Mouse (Mus musculus) adrenal gland, postnatal 36 days (tissue): Measurements from ENCODE around the gene Lrriq3. TPM values are rescaled to one million over a fixed set of nuclear protein-coding genes. Genes with fewer than 3 reads are reported as not detected.
A peak's percentile ranks its signal among the peaks of the same experiment; 100 is the strongest.

ENCODE experiments used
- DNase-seq, 2 experiments: peaks; one replicate each; pipeline ENCODE4 v3.0.0; 2021; ENCODE audit warnings: mixed read lengths in 1 of 2
- long read RNA-seq, 2 experiments: library from polyadenylated mRNA; stranded (forward); transcript quantifications; one replicate each; pipeline ENCODE4 v2.0.0; 2021; ENCODE audit warnings: borderline sequencing depth in 2 of 2
- total RNA-seq, 2 experiments: library from RNA; stranded (reverse); gene quantifications; 2 replicates each; pipeline ENCODE4 v1.2.3; 2021

Lrriq3 gene
- 1 to 10 TPM in 1 of 2 experiments, under 1 TPM in 1; 0.70 to 1.2 TPM for total RNA-seq
- long read RNA-seq, experiment 1, partial matches to known transcripts, result 0 of 2 reads
- long read RNA-seq, experiment 1, other reads (novel, unspliced or antisense), result 2 of 2 reads
- long read RNA-seq, experiment 2, partial matches to known transcripts, result 1 of 1 reads
- long read RNA-seq, experiment 2, other reads (novel, unspliced or antisense), result 0 of 1 reads

DNA sequence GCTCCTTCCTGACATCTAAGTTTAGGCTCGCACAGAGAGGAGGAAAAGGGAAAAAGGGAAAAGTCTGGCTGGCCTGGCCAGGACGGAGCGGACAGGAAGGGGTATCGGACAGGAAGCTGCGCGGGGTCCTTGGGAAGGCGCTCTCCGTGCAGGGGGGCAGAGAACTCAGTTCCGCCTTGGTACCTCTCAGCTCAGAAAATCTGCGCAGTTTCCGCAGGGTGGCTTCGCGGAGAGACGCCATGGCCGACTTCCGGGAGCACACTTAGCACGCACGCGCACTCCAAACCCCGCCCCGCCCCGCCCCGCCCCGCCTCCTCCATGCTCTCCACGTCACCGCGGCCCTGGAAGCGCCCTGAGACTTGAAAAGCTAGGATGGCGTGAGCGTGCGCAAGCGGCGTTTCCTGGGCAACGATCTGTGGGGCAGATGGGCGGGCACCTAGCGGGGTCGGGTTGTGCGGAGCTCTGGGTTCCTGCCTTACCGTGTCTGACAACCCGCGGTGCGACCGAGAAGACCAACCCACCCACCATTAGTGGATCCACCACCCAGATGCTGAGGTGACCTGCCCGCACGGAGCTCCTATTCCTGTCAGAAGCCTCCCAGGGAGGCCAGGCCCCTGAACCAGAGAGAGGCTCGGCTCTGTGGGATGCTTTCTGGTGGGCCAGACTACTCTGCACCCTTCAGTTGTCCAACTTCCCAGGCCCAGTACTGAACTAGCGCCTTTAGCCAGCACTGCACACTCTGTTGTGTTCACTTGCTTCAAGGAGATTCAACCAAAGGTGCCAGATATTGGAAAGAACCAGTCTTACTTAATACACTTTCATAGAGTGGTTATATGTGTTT lies at the start of gene Lrriq3, which contains the start of gene Fpgt:
Gene Lrriq3 (plus strand): TSS at position 319 of the 841 bp plus-strand sequence.
Gene Fpgt (minus strand): TSS at position 288 of the 841 bp plus-strand sequence.
- peak; percentile 95 for DNase-seq

DNA sequence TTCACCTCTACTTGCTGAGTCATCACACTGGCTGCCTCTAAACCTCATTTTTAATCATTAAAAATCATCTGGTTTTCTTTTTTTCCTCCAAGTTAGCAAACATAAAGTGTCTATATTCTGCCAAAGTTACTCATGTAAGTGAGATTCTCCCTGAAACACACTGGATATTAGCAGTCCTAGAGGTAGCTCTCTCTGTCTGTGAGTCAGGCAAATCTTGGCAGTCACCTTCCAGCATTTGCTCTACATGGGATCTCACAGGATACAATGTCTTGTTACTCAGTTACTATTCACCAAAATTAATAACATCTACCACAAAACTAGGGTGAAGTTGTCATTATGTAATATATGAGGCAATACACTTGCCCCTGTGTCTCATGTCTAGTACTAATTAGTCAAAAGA lies 41.2 kb upstream of the Lrriq3 start:
- no peak for DNase-seq

DNA sequence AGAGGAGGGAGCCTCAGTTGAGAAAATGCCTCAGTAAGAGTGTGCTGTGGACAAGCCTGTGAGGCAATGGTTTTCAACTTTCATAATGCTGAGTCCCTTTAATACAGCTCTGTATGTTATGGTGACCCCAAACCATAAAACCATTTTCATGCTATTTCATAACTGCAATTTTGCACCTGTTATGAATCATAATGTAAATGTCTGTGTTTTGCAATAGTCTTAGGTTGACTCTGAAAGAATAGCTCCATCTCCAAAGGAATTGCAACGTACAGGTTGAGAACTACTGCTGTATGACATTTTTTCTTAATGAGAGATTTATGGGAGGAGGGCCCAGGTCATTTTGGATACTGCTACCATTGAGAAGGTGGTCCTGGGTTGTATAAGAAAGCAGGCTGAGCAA lies 40.0 kb upstream of the Lrriq3 start:
- DNase-seq, result no peak

DNA sequence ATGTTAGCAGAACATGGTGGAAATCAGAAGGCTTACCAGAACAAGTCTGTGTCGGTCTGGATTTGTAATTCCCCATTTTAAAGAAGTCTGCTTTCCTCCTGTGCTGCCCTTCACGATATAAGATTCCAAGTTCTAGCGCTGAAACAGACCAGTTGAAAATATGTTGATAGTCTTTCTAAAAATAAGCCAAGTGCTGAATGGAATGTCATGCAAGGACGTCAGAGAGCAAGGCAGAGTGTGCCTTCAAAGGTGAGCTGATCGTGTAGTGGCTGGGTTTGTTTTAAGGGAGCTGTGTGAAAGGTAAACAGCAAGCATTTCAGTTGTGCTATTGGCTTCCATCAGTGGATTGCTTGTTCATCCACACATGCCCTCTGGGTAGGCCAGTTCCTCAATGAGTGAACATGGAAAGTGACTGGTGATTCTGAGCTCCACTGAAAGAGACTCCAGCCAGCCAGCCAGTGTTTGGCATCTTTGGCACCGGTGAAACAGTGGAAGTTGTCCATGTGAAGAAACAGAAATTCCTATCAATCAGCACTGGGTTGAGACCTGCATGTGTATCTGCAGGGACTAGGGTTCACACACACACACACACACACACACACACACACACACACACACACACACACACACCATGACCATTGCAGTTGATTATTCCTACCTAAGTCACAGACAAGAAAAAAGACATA lies 37.9 kb upstream of the Lrriq3 start, which contains the start of gene Tnni3k:
Gene Tnni3k (minus strand): TSS at position 177 of the 686 bp plus-strand sequence.
- DNase-seq, result no peak

DNA sequence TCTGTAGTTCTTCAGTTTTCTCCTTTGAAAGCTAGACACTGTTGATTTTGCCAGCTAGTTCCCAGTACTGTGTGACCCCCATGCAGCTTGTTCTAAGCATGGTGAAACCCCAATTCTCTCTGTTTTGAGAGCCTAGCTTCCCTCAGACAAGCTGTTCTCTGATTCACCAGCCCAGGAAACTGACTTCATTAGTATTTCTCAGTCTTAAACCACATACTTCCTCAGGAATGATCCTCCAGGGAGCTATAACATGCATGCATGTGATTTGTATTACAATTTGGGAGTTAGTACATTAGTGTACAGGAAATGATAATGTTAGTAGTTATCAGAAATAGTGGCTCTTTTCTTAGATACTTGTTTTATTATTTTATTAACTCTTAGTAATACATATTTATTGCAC lies 36.6 kb upstream of the Lrriq3 start:
- DNase-seq, result no peak

DNA sequence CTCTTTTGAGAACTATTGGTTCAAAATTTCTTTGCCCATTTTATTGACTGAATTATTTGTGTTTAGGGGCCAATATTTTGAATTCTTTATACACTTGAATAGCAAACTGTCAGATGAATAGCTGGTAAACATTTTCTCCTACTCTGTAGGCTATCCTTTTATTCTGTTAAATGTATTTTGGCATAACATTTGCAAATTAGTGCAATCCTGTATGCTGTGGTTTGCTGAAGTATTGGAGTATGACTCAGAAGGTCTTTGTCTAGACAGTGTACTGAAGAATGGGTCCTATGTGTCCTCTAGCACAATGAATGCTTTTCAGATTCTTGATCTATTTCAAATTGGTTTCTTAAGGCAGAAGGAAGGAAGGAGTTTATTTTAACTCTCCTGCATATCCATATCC lies 35.7 kb upstream of the Lrriq3 start:
- no peak for DNase-seq

DNA sequence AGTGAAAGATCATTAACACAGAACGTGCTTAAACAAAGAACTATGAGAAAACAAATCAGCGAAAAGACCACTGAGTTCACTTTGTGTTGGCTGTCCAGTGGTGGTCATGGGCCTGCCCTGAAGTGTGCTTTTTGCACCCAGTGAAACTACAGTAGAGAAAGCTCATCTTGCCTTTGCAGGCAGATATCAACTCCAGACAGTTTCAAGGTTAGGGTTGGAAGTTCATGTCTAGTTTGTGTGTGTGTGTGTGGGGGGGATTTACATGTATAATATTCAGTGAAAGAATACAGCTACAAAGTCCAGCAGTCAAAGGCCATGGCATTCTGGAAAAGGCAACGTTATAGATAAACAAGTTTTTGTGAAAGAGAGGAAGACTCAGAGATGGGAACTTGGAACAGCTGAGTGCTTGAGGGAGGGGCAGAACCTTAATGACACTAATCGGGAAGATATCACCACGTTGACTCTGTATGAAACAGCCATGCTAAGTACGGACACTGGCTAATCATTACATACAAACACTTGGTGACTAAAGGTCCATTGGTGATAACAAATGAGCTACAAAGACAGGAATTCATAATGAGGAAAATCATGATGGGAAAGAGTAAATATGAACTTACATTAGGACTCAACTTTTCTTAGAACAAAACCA lies 34.3 kb upstream of the Lrriq3 start:
- DNase-seq, result no peak

DNA sequence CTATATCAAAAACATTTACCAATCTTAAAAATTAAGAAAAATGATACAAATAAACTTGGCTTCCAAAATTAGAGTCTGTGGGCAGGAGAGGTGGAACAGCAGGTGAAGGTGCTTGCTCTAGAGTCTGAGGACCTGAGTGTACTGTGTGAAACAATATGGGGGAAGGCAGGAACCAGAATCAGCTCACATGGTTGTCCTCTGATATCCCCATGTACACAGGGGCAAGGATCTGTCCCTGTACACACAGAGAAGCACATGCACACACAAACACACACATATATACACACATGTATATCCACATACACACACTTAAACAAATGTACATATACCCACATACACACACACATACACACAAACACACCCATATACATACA lies 33.8 kb upstream of the Lrriq3 start:
- DNase-seq, result no peak

DNA sequence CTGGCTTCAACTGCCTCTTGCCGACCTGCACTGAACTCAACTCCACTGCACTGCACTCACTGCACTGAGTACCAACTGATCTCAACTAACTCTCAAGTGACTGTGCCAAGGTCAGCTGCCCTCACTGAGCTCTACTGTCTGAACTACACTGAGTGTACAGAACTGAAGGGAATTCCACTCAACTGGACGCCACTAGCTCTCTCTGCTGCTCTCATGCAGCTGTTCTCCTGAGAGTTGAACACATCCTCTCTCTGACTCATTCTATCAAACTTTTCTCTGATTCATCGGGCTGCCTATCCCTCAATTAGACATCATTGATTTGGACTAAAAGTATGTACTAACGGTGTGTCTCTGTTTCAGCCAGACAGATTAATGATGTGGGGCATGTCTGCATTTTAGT lies 15.3 kb upstream of the Lrriq3 start:
- DNase-seq, result no peak

DNA sequence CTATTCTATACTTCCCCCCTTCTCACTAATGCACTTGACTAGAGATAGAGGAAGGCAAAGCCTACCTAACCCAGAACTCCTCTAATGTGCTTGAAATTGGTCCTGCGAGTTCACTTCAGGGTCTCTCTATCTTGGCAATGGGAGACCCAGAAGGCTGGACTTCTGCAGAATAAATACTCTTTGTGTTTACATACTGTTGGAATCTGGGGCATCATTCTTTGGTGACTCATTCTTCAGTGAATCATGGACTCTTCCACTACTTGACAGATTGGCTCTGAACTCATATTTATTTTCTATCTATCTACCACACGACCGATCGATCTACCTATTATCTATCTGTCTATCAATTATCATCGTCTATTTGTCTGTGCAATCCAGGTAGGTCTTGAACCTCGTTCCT lies 1.2 kb upstream of the Lrriq3 start:
- no peak for DNase-seq

DNA sequence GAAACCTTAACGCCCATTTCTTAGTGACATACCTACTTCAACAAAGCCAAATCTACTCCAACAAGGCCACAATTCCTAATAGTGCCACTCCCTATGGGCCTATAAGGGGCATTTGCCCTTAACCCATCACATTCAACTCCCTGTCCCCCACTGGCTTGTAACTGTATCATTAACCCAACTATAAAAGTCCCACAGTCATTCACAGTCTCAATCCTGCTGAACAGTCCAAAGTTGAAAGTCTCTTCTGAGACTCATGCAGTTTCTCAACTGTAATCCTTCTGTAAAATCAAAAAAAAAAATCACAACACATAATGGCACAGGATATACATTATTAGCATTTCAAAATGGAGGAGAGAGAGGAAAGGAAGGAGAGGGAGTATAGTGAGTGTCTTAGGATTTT lies 6.0 kb downstream of the Lrriq3 start:
- DNase-seq, result no peak

DNA sequence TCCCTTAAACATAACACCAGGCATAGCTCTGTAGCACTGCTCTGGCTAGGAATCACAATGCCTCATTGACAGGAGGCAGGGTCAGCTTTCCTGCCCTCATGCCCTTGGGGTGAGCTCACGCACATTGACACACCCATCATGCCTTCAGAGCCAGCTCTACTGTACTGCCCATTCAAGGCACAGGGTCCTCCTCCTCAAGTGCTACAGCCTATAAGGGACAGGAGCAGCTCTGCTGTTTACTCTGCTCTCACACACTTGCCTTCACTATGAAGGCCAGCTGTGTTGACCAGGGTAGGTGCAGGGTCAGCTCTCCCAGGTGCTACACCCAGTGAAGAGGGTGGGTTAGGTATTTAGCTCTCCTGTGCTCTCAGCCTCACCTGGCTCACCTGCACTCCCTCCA lies 12.7 kb downstream of the Lrriq3 start:
- DNase-seq, result no peak

DNA sequence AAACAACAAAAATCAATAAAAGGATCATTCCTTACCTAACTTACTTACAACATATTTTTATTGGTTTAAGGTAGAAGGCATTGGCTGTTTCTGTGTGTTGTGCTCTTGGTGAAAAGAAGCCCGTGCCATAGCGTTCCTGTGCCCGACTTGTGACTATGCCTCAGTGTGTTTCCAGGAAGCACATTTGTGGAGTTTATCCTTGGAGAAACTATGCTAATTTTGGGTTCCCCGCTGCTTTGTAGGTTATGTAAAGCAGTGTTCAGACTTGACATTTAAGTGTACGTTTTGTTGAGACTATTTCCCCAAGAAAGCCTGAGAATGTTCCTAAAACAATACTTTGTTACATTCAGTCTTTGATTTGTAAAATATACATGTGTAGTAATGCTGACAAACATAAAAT lies 44.5 kb downstream of the Lrriq3 start:
- no peak for DNase-seq

DNA sequence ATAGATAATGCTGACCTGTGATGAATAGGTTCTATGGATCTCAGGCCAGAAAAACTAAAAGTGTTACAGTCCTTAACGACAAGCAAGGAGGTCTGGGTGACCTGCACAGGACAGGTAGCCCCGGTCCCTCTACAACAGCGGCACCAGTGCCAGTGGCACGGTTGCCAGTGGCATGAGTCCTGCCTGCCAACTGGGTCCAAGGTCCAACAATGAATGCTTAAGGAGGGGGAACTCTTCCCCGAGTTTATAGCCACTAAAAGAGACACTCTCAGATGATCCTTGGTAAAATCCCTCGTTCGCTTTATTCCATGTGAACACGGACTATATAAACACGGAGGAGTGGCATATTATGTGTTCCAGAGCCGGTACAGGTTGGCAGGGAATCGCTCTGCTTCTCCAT lies 47.8 kb downstream of the Lrriq3 start:
- DNase-seq, result no peak

DNA sequence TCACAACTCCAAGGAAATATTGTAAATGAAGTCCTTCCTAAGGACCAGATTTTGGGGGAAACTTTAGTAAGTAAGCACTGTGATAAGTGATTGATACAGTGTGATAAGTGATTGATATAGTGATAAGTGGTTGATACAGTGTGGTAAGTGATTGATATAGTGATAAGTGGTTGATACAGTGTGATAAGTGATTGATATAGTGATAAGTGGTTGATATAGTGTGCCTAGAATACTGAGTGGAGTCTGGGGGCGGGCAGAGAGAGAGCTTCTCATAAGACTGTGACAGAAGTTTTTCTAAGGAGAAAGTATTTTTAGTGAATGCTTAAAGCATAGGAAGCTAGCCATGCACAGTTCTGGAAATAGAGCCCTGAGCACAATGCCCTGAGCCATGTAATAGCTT lies 51.1 kb downstream of the Lrriq3 start:
- no peak for DNase-seq

DNA sequence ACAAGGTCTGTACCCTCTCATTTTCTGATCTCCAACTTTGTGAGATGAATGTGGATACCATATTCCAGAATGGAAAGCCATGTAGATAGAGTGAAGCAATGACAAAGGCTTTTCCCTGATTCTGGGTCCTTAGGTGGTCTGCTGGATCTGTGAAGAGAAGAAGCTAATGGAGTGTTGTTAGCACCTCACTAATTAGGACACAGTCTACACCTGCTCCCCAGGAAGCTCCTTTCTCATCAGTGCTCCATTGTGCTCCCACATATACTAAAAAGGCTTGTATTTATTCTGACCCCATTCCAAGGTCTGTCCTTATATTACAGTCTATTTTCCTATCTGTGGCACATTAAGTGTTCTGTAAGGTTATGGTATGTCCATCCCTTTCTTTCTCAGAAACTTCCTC lies 68.6 kb downstream of the Lrriq3 start:
- no peak for DNase-seq

DNA sequence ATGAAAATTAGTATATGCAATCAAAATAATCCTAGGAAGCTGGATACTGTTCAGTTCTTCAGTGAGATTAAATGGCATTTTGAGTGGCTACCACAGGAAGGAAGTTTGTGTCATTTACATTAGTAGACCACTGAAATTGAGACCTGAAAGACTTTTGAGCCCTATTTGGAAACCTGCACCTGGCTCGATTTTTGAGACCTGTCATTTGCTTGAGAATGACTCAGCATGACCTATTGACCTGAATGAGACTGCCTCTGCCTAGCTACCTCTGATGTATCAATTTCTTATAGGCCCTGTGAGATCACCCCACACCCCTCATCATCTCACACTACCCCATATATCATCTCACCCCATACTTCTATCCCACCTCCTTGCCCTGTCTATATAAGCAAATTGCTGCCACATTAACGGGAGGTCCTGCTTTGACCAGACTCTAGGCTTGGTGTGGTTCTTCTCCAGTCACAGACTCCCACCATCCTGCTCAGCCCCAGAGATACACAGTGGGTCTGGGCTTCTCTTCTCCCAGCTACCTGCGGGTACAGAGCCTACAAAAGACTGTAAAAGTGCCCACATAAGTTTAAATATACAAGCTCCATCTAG lies 87.2 kb downstream of the Lrriq3 start:
- DNase-seq, result no peak

DNA sequence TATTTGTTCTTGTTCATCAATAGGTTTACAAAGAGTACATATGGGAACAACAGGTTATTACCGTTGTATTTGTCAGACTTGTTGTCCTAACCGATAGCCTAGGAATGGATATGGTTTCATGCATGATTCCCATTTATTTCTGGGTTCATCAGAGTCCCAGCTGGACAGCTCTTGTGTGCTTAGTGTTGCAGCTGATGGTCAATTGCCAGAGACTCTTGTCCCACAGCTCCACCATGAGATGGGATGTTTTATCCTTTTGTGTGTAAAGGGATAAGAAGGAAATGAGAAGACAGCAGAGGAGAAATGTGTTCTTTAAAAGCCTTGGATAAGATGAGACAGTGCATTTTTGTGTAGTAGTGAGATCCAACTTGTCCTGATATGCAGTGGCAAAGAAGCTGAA lies 93.2 kb downstream of the Lrriq3 start:
- DNase-seq, result no peak

DNA sequence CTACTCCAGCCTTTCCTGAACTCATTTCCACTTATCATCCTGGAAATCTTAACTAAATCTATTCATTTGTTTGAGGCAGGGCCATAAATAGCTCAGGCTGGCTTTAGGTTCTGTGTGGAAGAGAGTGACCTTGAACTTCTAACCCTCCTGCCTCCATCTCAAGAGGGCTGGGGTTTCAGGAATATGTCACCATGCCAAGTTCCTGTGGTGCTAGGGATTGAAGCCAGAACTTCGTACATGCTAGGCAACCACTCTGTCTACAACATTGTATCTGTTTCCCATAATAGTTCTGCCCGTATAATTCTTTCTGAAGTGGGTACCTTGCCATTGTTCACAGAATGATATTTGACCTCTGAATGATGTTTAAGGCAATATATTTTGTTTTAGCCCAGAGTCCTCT lies 95.6 kb downstream of the Lrriq3 start:
- peak in 1 of 2 experiments; percentile 1 for DNase-seq

DNA sequence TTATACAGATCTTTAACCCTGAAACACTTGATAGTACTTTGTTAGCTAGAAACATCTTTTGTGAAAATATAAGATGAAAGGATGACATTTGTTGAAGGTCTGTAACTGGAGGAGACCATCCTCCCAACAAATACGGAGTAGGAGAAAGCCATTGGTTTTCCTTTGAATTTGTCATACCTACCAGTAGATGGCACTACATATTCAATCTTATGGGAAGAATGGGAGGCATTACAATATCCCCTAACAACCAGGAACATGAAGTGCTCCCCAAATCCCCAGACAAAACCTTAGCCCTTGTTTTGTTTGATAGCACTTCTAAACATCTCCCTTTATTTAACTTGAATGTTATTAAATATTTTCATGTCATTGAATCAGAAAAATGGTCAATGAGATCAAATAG lies 141.7 kb downstream of the Lrriq3 start:
- DNase-seq, result no peak

DNA sequence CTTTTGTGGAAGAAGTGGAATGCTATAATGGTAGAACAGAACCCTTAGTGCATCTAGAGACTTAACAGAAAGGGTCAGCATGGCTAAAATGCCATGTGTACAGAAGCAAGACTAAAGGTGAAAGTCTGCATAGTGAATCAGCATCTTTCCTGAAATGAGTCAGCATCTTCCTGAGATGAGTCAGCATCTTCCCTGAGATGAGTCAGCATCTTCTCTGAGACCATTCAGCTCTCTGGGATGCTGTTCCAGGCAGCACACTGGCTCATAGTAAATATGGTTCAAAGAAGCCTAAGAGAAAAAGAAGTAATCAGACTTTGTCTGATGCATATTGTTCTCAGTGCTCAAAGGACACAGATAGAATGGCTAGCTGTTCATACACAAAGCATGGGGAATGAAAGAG lies 142.3 kb downstream of the Lrriq3 start:
- DNase-seq, result no peak
